Mouse (Mus musculus): ENCODE measurements at regions not wholly inside any gene's neighbourhood (a gene's known extent, or its start where the extent isn't known, plus 50 kb on each side); places are given as distances from the start of the nearest gene placed in this dataset.

- H3K9ac ChIP-seq (replicated peaks): no peak overlapping the region
- H3K4me2 ChIP-seq: no peak overlapping the region
- ATAC-seq (ENCODE audit: low FRiP score): no peak
Observed at GRCm38 (mm10) chr6:36645415-36645814, 164.6 kb downstream of the Ptn start.

GRCm38 (mm10) chr6:36644880-36645279 is 165.1 kb downstream of the Ptn start:
- Histone ChIP-seq H3K4me1 (0 out of 2 replicates have a peak, but pooled peaks cover 4% of the 10 kb centered on the region), H3K9ac (replicated peaks) (no peak overlapping the region), H3K9me3 (replicated peaks) (no peaks in the 10 kb centered on the region), H3K27ac (replicated peaks) (no peak overlapping the region), H3K27me3 (replicated peaks) (no peaks in the 10 kb centered on the region), H3K36me3 (no peaks in the 10 kb centered on the region), H3K4me2 (no peak overlapping the region), H3K4me3 (replicated peaks) (no peak overlapping the region)
- peak; percentile 92 for ATAC-seq (ENCODE audit: low FRiP score)
- WGBS: 24% methylated on average over 7 of the region's 7 CpGs

More at GRCm38 (mm10) chr6:36645415-36645814, 164.6 kb downstream of the Ptn start:
- Histone ChIP-seq H3K4me3 (replicated peaks) (no peak overlapping the region), H3K27ac (replicated peaks) (no peak overlapping the region), H3K27me3 (replicated peaks) (no peaks in the 10 kb centered on the region), H3K4me1 (0 out of 2 replicates have a peak, but pooled peaks cover 4% of the 10 kb centered on the region), H3K9me3 (replicated peaks) (no peaks in the 10 kb centered on the region), H3K36me3 (no peaks in the 10 kb centered on the region)
- 72% methylated on average over 2 of the region's 2 CpGs for WGBS

- H3K9me3 ChIP-seq (replicated peaks): no peaks in the 10 kb centered on the region; the same call in 1 of the 2 replicates
- no peaks in the 10 kb centered on the region for H3K4me1 ChIP-seq
- H3K36me3 ChIP-seq: no peaks in the 10 kb centered on the region
- no peak overlapping the region for H3K4me3 ChIP-seq (replicated peaks)
- H3K27ac ChIP-seq (replicated peaks): no peak overlapping the region
- ATAC-seq (ENCODE audit: low FRiP score): no peak
- no peaks in the 10 kb centered on the region for H3K27me3 ChIP-seq (replicated peaks)
- no peak overlapping the region for H3K9ac ChIP-seq (replicated peaks)
- 93% methylated on average over 2 of the region's 2 CpGs for WGBS
- H3K4me2 ChIP-seq: no peak overlapping the region
Observed at GRCm38 (mm10) chr6:36637031-36637430, 173.0 kb downstream of the Ptn start.

- Histone ChIP-seq H3K27ac (replicated peaks) (no peak overlapping the region), H3K4me2 (no peak overlapping the region), H3K9me3 (replicated peaks) (no peaks in the 10 kb centered on the region), H3K27me3 (replicated peaks) (no peaks in the 10 kb centered on the region), H3K4me3 (replicated peaks) (no peak overlapping the region), H3K4me1 (no peaks in the 10 kb centered on the region), H3K36me3 (no peaks in the 10 kb centered on the region), H3K9ac (replicated peaks) (no peak overlapping the region)
- WGBS: 57% methylated on average over 2 of the region's 2 CpGs
- no peak for ATAC-seq (ENCODE audit: low FRiP score)
Observed at GRCm38 (mm10) chr6:36627648-36628047, 182.4 kb downstream of the Ptn start.

GRCm38 (mm10) chr6:36608281-36608970 is 201.6 kb downstream of the Ptn start:
- no peaks in the 10 kb centered on the region for H3K27me3 ChIP-seq (replicated peaks)
- ATAC-seq (ENCODE audit: low FRiP score): no peak

GRCm38 (mm10) chr6:36605578-36606205 is 204.3 kb downstream of the Ptn start:
- H3K27me3 ChIP-seq (replicated peaks): no peaks in the 10 kb centered on the region
- H3K4me2 ChIP-seq: no peak overlapping the region
- H3K9ac ChIP-seq (replicated peaks): no peak overlapping the region
- no peak for ATAC-seq (ENCODE audit: low FRiP score)
- H3K4me3 ChIP-seq (replicated peaks): no peak overlapping the region
- 74% methylated on average over 4 of the region's 4 CpGs for WGBS
- H3K9me3 ChIP-seq (replicated peaks): no peaks in the 10 kb centered on the region
- no peaks in the 10 kb centered on the region for H3K36me3 ChIP-seq
- H3K4me1 ChIP-seq: no peaks in the 10 kb centered on the region
- H3K27ac ChIP-seq (replicated peaks): no peak overlapping the region

More at GRCm38 (mm10) chr6:36608281-36608970, 201.6 kb downstream of the Ptn start:
- H3K27ac ChIP-seq (replicated peaks): no peak overlapping the region
- H3K4me3 ChIP-seq (replicated peaks): no peak overlapping the region
- 60% methylated on average over 10 of the region's 10 CpGs for WGBS
- no peak overlapping the region for H3K4me2 ChIP-seq
- no peaks in the 10 kb centered on the region for H3K9me3 ChIP-seq (replicated peaks)
- H3K9ac ChIP-seq (replicated peaks): no peak overlapping the region
- no peaks in the 10 kb centered on the region for H3K36me3 ChIP-seq
- no peaks in the 10 kb centered on the region for H3K4me1 ChIP-seq

- Histone ChIP-seq H3K9ac (replicated peaks) (no peak overlapping the region), H3K4me1 (no peaks in the 10 kb centered on the region), H3K27ac (replicated peaks) (no peak overlapping the region), H3K9me3 (replicated peaks) (no peaks in the 10 kb centered on the region), H3K4me3 (replicated peaks) (no peak overlapping the region), H3K27me3 (replicated peaks) (no peaks in the 10 kb centered on the region), H3K4me2 (no peak overlapping the region), H3K36me3 (no peaks in the 10 kb centered on the region)
- no peak for ATAC-seq (ENCODE audit: low FRiP score)
- WGBS: 88% methylated on average over 3 of the region's 3 CpGs
Observed at GRCm38 (mm10) chr6:36604802-36605201, 205.2 kb downstream of the Ptn start.

GRCm38 (mm10) chr6:36596574-36596973 is 208.7 kb downstream of the Chrm2 start:
- 66% methylated on average over 3 of the region's 3 CpGs for WGBS
- Histone ChIP-seq H3K27me3 (replicated peaks) (no peaks in the 10 kb centered on the region), H3K4me1 (no peaks in the 10 kb centered on the region), H3K4me2 (no peak overlapping the region), H3K9me3 (replicated peaks) (no peaks in the 10 kb centered on the region), H3K27ac (replicated peaks) (no peak overlapping the region), H3K9ac (replicated peaks) (no peak overlapping the region), H3K36me3 (no peaks in the 10 kb centered on the region), H3K4me3 (replicated peaks) (no peak overlapping the region)
- ATAC-seq (ENCODE audit: low FRiP score): no peak

- H3K27ac ChIP-seq (replicated peaks): no peak overlapping the region
- no peaks in the 10 kb centered on the region for H3K9me3 ChIP-seq (replicated peaks)
- H3K9ac ChIP-seq (replicated peaks): no peak overlapping the region
- no peak overlapping the region for H3K4me2 ChIP-seq
- no peak overlapping the region for H3K4me3 ChIP-seq (replicated peaks)
- H3K4me1 ChIP-seq: no peaks in the 10 kb centered on the region
- WGBS: 78% methylated on average over 16 of the region's 16 CpGs
- ATAC-seq (ENCODE audit: low FRiP score): no peak
- H3K27me3 ChIP-seq (replicated peaks): no peaks in the 10 kb centered on the region
- no peaks in the 10 kb centered on the region for H3K36me3 ChIP-seq
Observed at GRCm38 (mm10) chr6:36590881-36591630, 203.2 kb downstream of the Chrm2 start.

GRCm38 (mm10) chr6:36581043-36581442 is 193.2 kb downstream of the Chrm2 start:
- Histone ChIP-seq H3K9me3 (replicated peaks) (no peaks in the 10 kb centered on the region), H3K4me1 (no peaks in the 10 kb centered on the region), H3K9ac (replicated peaks) (no peak overlapping the region), H3K4me2 (no peak overlapping the region), H3K27me3 (replicated peaks) (no peaks in the 10 kb centered on the region), H3K27ac (replicated peaks) (no peak overlapping the region), H3K4me3 (replicated peaks) (no peak overlapping the region), H3K36me3 (no peaks in the 10 kb centered on the region)
- 95% methylated on average over 3 of the region's 3 CpGs for WGBS
- no peak for ATAC-seq (ENCODE audit: low FRiP score)

All from neural tube, embryonic 15.5 days (tissue).